Mouse (Mus musculus) adrenal gland, postnatal 10 days (tissue): ENCODE measurements around the gene Cgas. TPM values are rescaled to one million over a fixed set of nuclear protein-coding genes. Genes with fewer than 3 reads are reported as not detected.
"Not testable (repeated sequence)": the region's sequence is repeated elsewhere in the genome, so short reads cannot be mapped to it uniquely, and the experiment has no call there.

Experiments used
- DNase-seq: peaks from one replicate; pipeline ENCODE4 v3.0.0; 2021; ENCODE audit warnings: mixed read lengths
- long read RNA-seq, 2 experiments: library from polyadenylated mRNA; stranded (forward); transcript quantifications; one replicate each; pipeline ENCODE4 v2.0.0; 2021
- total RNA-seq, 2 experiments: library from RNA; stranded (reverse); gene quantifications; 2 replicates each; pipeline ENCODE4 v1.2.3; 2021

Cgas gene
- 1 to 10 TPM; 1.3 to 1.8 TPM for total RNA-seq
- long read RNA-seq, experiment 1, partial matches to known transcripts = 0 of 1 reads
- long read RNA-seq, experiment 1, other reads (novel, unspliced or antisense) = 1 of 1 reads
- long read RNA-seq, experiment 2 = 0 reads

- peak; percentile 63 for DNase-seq
Measured at GRCm38 (mm10) chr9:78442579-78443392, at the start of gene Cgas. Gene Cgas (minus strand): TSS chr9:78443237.

GRCm38 (mm10) chr9:78492254-78492653, 49.2 kb upstream of the Cgas start:
- no peak for DNase-seq

- no peak for DNase-seq
Measured at GRCm38 (mm10) chr9:78491169-78491568, 48.1 kb upstream of the Cgas start.

- DNase-seq = peak; percentile 80
Measured at GRCm38 (mm10) chr9:78488890-78489420, 45.9 kb upstream of the Cgas start, which contains the start of gene Eef1a1. Gene Eef1a1 (minus strand): TSS chr9:78489151.

GRCm38 (mm10) chr9:78488021-78488420, 45.0 kb upstream of the Cgas start:
- not testable (repeated sequence) for DNase-seq

- no peak for DNase-seq
Measured at GRCm38 (mm10) chr9:78484660-78485059, 41.6 kb upstream of the Cgas start.

GRCm38 (mm10) chr9:78482386-78482785, 39.3 kb upstream of the Cgas start:
- DNase-seq = no peak

- DNase-seq = peak; percentile 98
Measured at GRCm38 (mm10) chr9:78481423-78482331, 38.6 kb upstream of the Cgas start.

GRCm38 (mm10) chr9:78480706-78481358, 37.8 kb upstream of the Cgas start:
- DNase-seq = peak; percentile 83

- DNase-seq = not testable (repeated sequence)
Measured at GRCm38 (mm10) chr9:78480227-78480626, 37.2 kb upstream of the Cgas start.

- DNase-seq = not testable (repeated sequence)
Measured at GRCm38 (mm10) chr9:78479308-78479707, 36.3 kb upstream of the Cgas start.

GRCm38 (mm10) chr9:78478009-78478605, 35.1 kb upstream of the Cgas start:
- DNase-seq = not testable (repeated sequence)

GRCm38 (mm10) chr9:78477021-78477551, 34.0 kb upstream of the Cgas start:
- DNase-seq = no peak

- no peak for DNase-seq
Measured at GRCm38 (mm10) chr9:78476531-78477020, 33.5 kb upstream of the Cgas start.

- DNase-seq = no peak
Measured at GRCm38 (mm10) chr9:78475873-78476272, 32.8 kb upstream of the Cgas start.

GRCm38 (mm10) chr9:78475383-78475780, 32.3 kb upstream of the Cgas start:
- DNase-seq = no peak

GRCm38 (mm10) chr9:78474771-78475382, 31.8 kb upstream of the Cgas start:
- DNase-seq = no peak

GRCm38 (mm10) chr9:78474270-78474669, 31.2 kb upstream of the Cgas start:
- no peak for DNase-seq

GRCm38 (mm10) chr9:78473588-78473987, 30.6 kb upstream of the Cgas start:
- no peak for DNase-seq

- no peak for DNase-seq
Measured at GRCm38 (mm10) chr9:78465725-78466124, 22.7 kb upstream of the Cgas start.

GRCm38 (mm10) chr9:78463337-78463736, 20.3 kb upstream of the Cgas start:
- DNase-seq = no peak
